Mouse (Mus musculus) limb, embryonic 12.5 days (tissue): ENCODE data around the gene Sun1. TPM values are rescaled to one million over a fixed set of nuclear protein-coding genes. Genes with fewer than 3 reads are reported as not detected.

Source experiments
- ATAC-seq: fragments of 200-750 bp; cut with Nextera tagmentation; 2 replicates; pipeline ENCODE4 v1.8.0; 2017; ENCODE audit warnings: low read depth, moderate TSS enrichment; ENCODE audit not compliant: insufficient number of reproducible peaks, insufficient read depth, low FRiP score, low TSS enrichment
- H3K27ac ChIP-seq: fragments of 300-500 bp; sonication (generic); 2 replicates; pipeline ENCODE4 v1.5.1; 2016; ENCODE audit warnings: mild to moderate bottlenecking, moderate library complexity
- H3K27me3 ChIP-seq: fragments of 300-500 bp; sonication (generic); 2 replicates; pipeline ENCODE4 v1.6.1; 2016; ENCODE audit warnings: mild to moderate bottlenecking, moderate library complexity
- H3K36me3 ChIP-seq: fragments of 300-500 bp; sonication (generic); 2 replicates; pipeline ENCODE4 v1.6.1; 2016; ENCODE audit warnings: mild to moderate bottlenecking, moderate library complexity
- H3K4me1 ChIP-seq: fragments of 300-500 bp; sonication (generic); replicated peaks from 2 replicates; pipeline ENCODE4 v1.6.1; 2016
- H3K4me2 ChIP-seq: fragments of 300-500 bp; sonication (generic); 2 replicates; pipeline ENCODE4 v1.6.1; 2016; ENCODE audit warnings: mild to moderate bottlenecking, moderate library complexity
- H3K4me3 ChIP-seq: fragments of 300-500 bp; sonication (generic); replicated peaks from 2 replicates; pipeline ENCODE4 v1.5.1; 2016; ENCODE audit warnings: mild to moderate bottlenecking
- H3K9ac ChIP-seq: fragments of 300-500 bp; sonication (generic); replicated peaks from 2 replicates; pipeline ENCODE4 v1.6.1; 2016; ENCODE audit warnings: mild to moderate bottlenecking, moderate library complexity
- H3K9me3 ChIP-seq: fragments of 300-500 bp; sonication (generic); 2 replicates; pipeline ENCODE4 v1.6.1; 2016; ENCODE audit warnings: mild to moderate bottlenecking, moderate library complexity
- WGBS: fragments of 180-500 bp; shearing (Covaris S2); methylation state at CpG from one replicate; pipeline ENCODE4 v1.1.7; 2016; 5-methylcytosine and 5-hydroxymethylcytosine counted together
- polyA plus RNA-seq: library from polyadenylated mRNA; unstranded; fragments of >200 nt; fragmentation: Nextera tagmentation; extraction: Ambion mirVana; gene quantifications from 2 replicates; pipeline ENCODE4 v1.2.1, GENCODE M21; 2016

Sun1 gene
- polyA plus RNA-seq, 1 experiment from 2014 or later: 54.0 TPM

DNA sequence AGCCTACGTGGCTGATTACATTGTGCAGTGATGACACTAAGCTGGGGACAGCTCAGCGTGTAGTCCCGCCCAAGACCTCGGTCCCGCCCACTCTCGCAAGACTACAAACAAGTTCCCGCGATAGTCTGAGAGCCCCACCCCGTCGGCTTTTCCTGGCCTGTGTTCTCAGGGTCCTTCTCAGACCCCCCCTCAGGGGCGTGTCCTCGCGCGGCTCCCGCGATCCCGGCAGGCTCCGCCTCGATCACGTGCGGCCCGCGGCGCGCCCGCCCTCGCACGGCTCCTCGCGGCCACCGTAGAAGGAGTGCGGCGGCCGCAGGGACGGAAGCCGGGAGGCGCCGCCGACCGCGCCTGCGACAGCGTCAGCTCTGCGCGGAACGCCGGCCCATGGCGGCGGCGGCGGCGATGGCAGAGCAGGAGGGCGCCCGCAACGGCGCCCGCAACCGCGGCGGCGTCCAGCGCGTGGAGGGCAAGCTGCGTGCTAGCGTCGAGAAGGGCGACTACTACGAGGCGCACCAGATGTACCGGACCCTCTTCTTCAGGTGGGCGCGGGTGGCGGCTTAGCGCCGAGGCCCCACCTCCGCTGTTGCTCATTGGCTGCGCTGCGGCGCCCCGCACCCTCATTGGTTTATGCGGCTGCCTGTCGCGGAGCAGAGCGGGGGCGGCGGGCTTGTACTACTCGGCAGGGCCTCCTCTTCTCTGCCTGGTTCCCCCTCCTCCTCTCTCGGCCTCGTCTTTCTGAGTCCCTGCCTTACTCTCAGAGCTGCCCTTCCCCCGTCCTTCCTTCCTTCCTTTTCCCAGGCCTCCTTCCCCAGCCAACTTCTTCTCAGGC is 51.9 kb downstream of the Sun1 start, which contains the start of gene Get4:
Gene Get4, plus strand, starts transcription at position 244 of the 829 bp plus-strand sequence.
- H3K4me1 ChIP-seq: peaks cover 19% of the 10 kb centered on the region
- WGBS: under 1% methylated on average over 88 of the region's 90 CpGs
- H3K36me3 ChIP-seq: peaks cover 58% of the 10 kb centered on the region

DNA sequence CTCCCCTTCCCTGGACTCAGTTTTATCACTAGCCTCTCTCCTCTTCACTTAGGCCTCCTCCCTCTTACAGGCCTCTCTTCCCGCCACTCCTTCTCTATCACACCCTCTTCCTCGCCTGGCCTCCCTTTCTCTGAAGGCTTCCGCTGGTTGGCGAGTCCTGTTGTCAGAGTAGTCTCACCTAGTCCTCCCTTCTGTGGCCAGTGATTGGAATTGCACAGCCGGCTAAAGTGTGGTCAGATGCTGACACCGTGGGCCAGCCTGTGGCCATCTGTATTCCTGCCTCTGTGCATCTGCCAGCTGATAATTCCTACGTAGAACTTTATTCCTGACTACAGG is 52.4 kb downstream of the Sun1 start:
- peaks cover 56% of the 10 kb centered on the region for H3K36me3 ChIP-seq
- peak; percentile 23 for ATAC-seq

More for the DNA sequence above, 51.9 kb downstream of the Sun1 start, which contains the start of gene Get4:
- H3K27me3 ChIP-seq: no peaks in the 10 kb centered on the region
- peak within 1 kb of the TSS; percentile 78 for H3K4me3 ChIP-seq
- peak within 1 kb of the TSS; percentile 86 for H3K9ac ChIP-seq
- peak; percentile 92 for ATAC-seq
- H3K27ac ChIP-seq: peak within 1 kb of the TSS; percentile 91
- no peaks in the 10 kb centered on the region for H3K9me3 ChIP-seq
- H3K4me2 ChIP-seq: peak within 1 kb of the TSS; percentile 90

DNA sequence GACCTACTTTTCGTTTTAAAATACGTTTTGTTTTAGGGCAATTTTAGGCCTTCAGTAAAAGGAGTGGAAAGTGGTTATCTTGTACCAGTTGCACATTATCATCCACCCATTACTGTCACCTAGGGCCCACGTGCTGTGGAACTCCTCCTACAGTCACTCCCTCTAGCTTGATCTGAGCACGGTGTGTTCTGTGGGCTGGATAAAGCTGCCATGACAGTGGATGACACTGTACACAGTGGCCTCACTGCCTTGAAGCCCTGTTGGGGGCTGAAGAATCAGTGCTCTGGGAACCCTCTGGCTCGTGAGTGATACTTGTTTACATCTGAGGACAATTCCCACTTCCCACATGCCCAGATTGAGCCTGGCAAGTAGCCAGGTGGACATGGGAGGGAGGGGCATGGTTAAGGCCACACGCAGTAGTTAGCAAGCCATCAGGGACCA is 52.9 kb downstream of the Sun1 start:
- Histone ChIP-seq H3K9ac (peak overlapping the region; percentile 86), H3K27me3 (no peaks in the 10 kb centered on the region), H3K9me3 (no peaks in the 10 kb centered on the region), H3K4me3 (peak overlapping the region; percentile 78), H3K36me3 (peaks cover 54% of the 10 kb centered on the region), H3K27ac (peak overlapping the region; percentile 91), H3K4me2 (peak overlapping the region; percentile 90), H3K4me1 (peaks cover 19% of the 10 kb centered on the region)
- WGBS: 9% methylated on average over 6 of the region's 6 CpGs
- ATAC-seq: no peak

More for the DNA sequence above, 52.4 kb downstream of the Sun1 start:
- Histone ChIP-seq H3K4me3 (peak overlapping the region; percentile 78), H3K9me3 (no peaks in the 10 kb centered on the region), H3K27me3 (no peaks in the 10 kb centered on the region), H3K4me2 (peak overlapping the region; percentile 90), H3K27ac (peak overlapping the region; percentile 91), H3K4me1 (peaks cover 19% of the 10 kb centered on the region), H3K9ac (peak overlapping the region; percentile 86)
- under 1% methylated on average over 7 of the region's 7 CpGs for WGBS

DNA sequence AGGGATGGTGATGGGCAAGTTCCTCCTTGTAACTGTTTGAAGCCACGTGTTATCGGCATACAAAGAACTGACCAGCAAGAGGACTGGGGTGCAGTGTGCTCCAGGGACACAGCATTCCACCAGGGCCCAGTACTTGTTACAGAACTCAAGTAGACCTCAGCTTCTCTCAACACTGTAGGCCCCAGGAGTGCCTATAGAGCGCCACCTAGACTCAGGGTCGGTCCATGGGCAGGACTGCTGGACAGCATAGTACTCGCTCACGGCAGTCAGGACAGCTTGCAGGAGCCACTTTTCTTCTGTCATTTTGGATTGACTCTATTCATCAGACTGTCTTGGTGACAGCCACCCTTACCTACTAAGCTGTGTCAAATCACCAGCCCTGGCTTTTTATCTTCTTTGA is 54.5 kb downstream of the Sun1 start:
- peaks cover 55% of the 10 kb centered on the region for H3K36me3 ChIP-seq

DNA sequence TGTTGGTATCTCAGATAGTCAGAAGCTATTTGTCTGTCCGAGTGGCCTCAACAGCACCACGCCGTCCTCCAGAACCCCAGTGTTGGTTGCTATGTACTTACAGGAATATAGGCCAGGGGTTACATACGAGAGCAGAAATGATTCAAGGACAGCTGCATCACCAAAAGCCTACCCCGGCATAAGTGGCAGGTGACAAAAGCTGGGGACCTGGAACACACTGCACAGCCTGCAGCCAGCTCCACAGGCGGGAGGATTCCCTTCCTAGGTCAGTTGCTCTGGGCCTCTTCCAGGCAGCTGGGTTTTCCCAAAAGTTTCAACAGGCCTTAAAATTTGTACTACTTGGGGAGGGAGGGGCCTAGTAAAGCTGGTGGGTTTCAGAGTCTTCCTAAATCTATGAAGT is 55.3 kb downstream of the Sun1 start:
- H3K9ac ChIP-seq: no peak overlapping the region
- no peak overlapping the region for H3K4me3 ChIP-seq
- no peaks in the 10 kb centered on the region for H3K9me3 ChIP-seq
- no peaks in the 10 kb centered on the region for H3K27me3 ChIP-seq
- 90% methylated on average over 6 of the region's 6 CpGs for WGBS
- peaks cover 55% of the 10 kb centered on the region for H3K36me3 ChIP-seq
- H3K4me1 ChIP-seq: peaks cover 19% of the 10 kb centered on the region
- ATAC-seq: no peak
- H3K27ac ChIP-seq: no peak overlapping the region
- no peak overlapping the region for H3K4me2 ChIP-seq

More for the DNA sequence above, 54.5 kb downstream of the Sun1 start:
- peaks cover 19% of the 10 kb centered on the region for H3K4me1 ChIP-seq
- H3K27ac ChIP-seq: no peak overlapping the region
- no peak overlapping the region for H3K4me3 ChIP-seq
- WGBS: 88% methylated on average over 6 of the region's 6 CpGs
- no peak overlapping the region for H3K4me2 ChIP-seq
- H3K9ac ChIP-seq: no peak overlapping the region
- no peaks in the 10 kb centered on the region for H3K9me3 ChIP-seq
- ATAC-seq: no peak
- no peaks in the 10 kb centered on the region for H3K27me3 ChIP-seq

DNA sequence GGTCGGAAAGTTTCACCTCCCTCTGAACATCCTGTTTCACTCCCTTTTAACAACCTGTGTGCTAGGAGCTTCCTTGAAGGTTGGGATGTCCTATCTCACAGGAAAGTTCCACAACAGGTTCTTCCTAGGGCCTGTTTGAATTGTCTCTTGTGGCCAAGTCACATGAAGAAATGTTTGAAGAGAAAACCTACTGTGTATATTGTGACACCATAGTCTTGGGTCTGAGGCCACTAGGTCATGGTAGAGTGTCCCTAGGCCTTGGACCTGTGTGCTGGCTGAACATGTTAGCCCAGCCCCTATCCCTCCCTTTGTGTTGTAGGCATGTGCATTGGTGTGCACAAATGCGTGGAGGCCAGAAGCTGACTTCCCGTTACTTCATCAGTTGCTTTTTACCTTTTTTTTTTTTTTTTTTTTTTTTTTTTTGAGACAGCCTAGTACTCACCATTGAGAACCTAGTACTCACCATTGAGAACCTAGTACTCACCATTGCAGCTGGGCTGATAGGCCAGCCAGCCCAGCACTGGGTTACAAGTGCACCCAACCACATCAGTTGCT is 55.9 kb downstream of the Sun1 start:
- H3K9ac ChIP-seq: no peak overlapping the region
- no peak overlapping the region for H3K4me3 ChIP-seq
- no peak overlapping the region for H3K4me2 ChIP-seq
- no peaks in the 10 kb centered on the region for H3K9me3 ChIP-seq
- H3K36me3 ChIP-seq: peaks cover 60% of the 10 kb centered on the region
- H3K27ac ChIP-seq: no peak overlapping the region
- ATAC-seq: no peak
- H3K27me3 ChIP-seq: no peaks in the 10 kb centered on the region
- 87% methylated on average over 3 of the region's 3 CpGs for WGBS
- peaks cover 19% of the 10 kb centered on the region for H3K4me1 ChIP-seq

DNA sequence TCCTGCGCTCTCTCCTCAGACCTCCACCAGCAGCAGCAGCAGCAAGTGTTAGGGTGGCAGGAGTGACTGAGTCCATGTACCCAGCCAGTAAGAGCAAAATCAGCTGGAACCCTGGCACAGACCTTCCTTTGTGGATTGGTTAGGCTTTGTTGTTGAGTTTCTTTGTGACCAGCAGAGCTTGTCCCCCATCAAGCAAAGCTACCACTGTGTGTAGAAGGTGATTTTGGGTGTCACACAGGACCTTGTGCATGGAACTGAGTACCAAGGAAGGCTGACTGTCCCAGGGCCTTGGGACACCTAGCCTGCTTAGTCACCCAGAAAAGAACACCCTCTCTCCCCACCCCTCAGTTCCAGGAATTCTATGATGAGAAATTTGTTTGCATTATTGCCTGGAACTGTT is 56.8 kb downstream of the Sun1 start:
- H3K4me1 ChIP-seq: peaks cover 19% of the 10 kb centered on the region
- H3K4me2 ChIP-seq: no peak overlapping the region
- peaks cover 70% of the 10 kb centered on the region for H3K36me3 ChIP-seq
- WGBS: 93% methylated on average over 1 of the region's 1 CpGs
- H3K4me3 ChIP-seq: no peak overlapping the region
- H3K9ac ChIP-seq: no peak overlapping the region
- no peak overlapping the region for H3K27ac ChIP-seq
- H3K27me3 ChIP-seq: no peaks in the 10 kb centered on the region
- ATAC-seq: no peak
- no peaks in the 10 kb centered on the region for H3K9me3 ChIP-seq

DNA sequence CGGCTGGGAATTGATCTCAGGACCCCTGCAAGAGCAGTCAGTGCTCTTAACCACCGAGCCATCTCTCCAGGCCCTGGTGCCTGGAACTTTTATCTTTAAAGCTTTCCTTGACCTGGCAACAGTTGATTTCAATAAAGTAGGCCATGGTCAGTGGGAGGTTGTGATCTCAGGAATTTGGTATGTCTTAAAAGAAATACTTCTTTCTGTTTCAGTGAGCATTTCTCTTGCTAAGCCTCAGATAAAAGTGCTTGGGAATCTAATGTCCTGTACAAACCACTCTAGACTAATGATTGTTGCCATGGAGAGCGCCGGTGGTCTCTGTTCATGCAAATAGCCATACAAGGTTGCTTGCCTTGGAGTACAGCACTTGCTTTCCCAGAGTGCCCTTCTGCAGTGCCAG is 57.4 kb downstream of the Sun1 start:
- Histone ChIP-seq H3K9me3 (no peaks in the 10 kb centered on the region), H3K9ac (no peak overlapping the region), H3K4me3 (no peak overlapping the region), H3K36me3 (peaks cover 76% of the 10 kb centered on the region), H3K4me1 (peaks cover 19% of the 10 kb centered on the region), H3K27ac (no peak overlapping the region), H3K4me2 (no peak overlapping the region), H3K27me3 (no peaks in the 10 kb centered on the region)
- ATAC-seq: no peak
- WGBS: 91% methylated on average over 4 of the region's 4 CpGs

DNA sequence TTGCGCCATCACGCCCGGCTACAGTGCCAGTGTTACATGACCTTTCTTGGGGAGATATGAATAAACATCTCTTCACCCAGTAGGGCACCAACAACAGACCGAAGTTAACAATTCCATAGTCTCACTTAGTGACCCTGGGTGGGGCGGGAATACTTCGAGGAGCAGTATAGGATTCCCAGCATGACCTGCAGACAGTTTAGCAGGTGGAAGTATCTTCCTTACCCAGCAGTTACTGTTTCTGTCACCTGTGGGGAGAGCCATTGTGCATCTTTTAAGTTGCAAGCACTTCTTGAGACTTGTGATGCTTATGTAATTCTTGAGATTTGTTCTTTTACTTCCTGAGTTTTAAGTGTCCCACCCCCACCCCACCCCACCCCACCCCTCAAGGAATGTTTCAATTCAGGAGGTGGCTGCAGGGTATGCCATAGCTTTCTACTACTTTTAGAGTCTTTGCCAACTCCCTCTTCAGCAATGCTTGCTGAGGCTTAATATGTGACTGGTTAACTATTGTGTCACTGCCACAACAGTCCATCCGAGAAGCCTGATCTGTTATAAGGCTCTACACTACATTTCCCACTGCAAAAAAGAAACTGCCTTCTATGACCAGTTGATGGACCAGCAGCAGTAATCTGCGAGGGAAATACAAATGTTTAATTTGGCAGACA is 58.1 kb downstream of the Sun1 start:
- Histone ChIP-seq H3K9ac (no peak overlapping the region), H3K4me2 (no peak overlapping the region), H3K36me3 (peaks cover 83% of the 10 kb centered on the region), H3K4me1 (peaks cover 15% of the 10 kb centered on the region), H3K9me3 (no peaks in the 10 kb centered on the region), H3K27me3 (no peaks in the 10 kb centered on the region), H3K4me3 (no peak overlapping the region), H3K27ac (no peak overlapping the region)
- no peak for ATAC-seq
- WGBS: 96% methylated on average over 8 of the region's 8 CpGs

DNA sequence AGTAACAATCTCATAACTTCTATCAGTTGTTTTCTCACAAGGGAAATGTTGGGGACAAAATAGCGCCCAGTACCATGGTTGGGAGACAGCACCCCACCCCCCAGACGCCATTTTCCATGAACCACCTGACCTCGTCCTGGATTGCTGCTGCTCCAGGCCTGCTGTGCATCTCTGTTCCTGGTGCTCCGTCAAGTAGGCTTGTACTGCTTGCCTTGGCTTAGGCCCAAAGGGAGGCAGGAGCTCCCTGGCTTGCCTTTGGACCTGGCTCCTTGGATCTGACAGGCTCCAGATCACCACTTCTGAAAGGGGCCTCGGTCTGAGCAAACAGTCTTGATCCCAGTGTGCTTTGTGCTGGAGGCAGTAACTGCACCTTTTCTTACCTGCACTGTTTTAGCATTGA is 59.4 kb downstream of the Sun1 start:
- Histone ChIP-seq H3K4me1 (peaks cover 1% of the 10 kb centered on the region; the same call in 1 of the 2 replicates), H3K36me3 (peaks cover 93% of the 10 kb centered on the region), H3K4me2 (no peak overlapping the region), H3K9ac (no peak overlapping the region), H3K4me3 (no peak overlapping the region), H3K9me3 (no peaks in the 10 kb centered on the region), H3K27me3 (no peaks in the 10 kb centered on the region), H3K27ac (no peak overlapping the region)
- 89% methylated on average over 5 of the region's 5 CpGs for WGBS
- no peak for ATAC-seq

DNA sequence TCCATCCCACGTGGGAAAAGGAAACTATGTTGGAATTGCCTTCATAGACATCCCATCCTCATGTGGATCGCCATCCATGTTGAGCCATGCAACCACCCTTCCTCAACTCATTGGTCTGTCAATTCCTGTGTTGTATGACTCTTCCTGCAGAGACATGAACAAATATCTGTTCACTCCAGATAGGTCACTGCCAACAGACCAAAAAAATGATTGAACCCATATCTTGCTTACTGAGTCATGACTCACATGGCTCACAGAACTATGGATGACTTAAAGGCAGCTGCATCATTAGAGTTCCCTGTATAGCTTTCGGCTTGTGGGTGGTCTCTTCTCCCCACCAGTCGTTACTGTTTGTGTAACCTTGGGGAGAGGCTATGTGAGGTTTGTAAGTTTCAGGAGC is 61.0 kb downstream of the Sun1 start:
- Histone ChIP-seq H3K27ac (no peak overlapping the region), H3K9me3 (no peaks in the 10 kb centered on the region), H3K9ac (no peak overlapping the region), H3K4me2 (no peak overlapping the region), H3K27me3 (no peaks in the 10 kb centered on the region), H3K4me3 (no peak overlapping the region), H3K36me3 (peaks cover 94% of the 10 kb centered on the region), H3K4me1 (no peaks in the 10 kb centered on the region)
- WGBS: 85% methylated on average over 4 of the region's 4 CpGs
- ATAC-seq: no peak
